Mouse (Mus musculus) adipocyte (in vitro differentiated cells): ENCODE data around the gene Meioc.
"Not testable (repeated sequence)": the region's sequence is repeated elsewhere in the genome, so short reads cannot be mapped to it uniquely, and the experiment has no call there.

Experiments used
- DNase-seq: peaks from one replicate; pipeline ENCODE4 v3.0.0-alpha.2; 2016; ENCODE audit warnings: low spot score

Meioc gene

GRCm38 (mm10) chr11:102665637-102666435 is 2.3 kb downstream of the Meioc start:
- no peak for DNase-seq

GRCm38 (mm10) chr11:102690162-102690561 is 26.6 kb downstream of the Meioc start:
- peak; percentile 76 for DNase-seq

GRCm38 (mm10) chr11:102695289-102695688 is 31.8 kb downstream of the Meioc start:
- DNase-seq = no peak

- DNase-seq = peak; percentile 79
Measured at GRCm38 (mm10) chr11:102697338-102698017, 34.0 kb downstream of the Meioc start, which contains the start of gene Ccdc43. TSS of gene Ccdc43 (minus strand) at chr11:102697782.

- no peak for DNase-seq
Measured at GRCm38 (mm10) chr11:102698018-102698476, 34.5 kb downstream of the Meioc start.

GRCm38 (mm10) chr11:102702206-102702605 is 38.7 kb downstream of the Meioc start:
- DNase-seq = not testable (repeated sequence)

- no peak for DNase-seq
Measured at GRCm38 (mm10) chr11:102712411-102712810, 48.9 kb downstream of the Meioc start.

GRCm38 (mm10) chr11:102714578-102714977 is 51.1 kb downstream of the Meioc start:
- DNase-seq = not testable (repeated sequence)

- DNase-seq = no peak
Measured at GRCm38 (mm10) chr11:102716135-102716534, 52.6 kb downstream of the Meioc start.

GRCm38 (mm10) chr11:102725574-102725973 is 62.1 kb downstream of the Meioc start:
- DNase-seq = no peak

- peak; percentile 89 for DNase-seq
Measured at GRCm38 (mm10) chr11:102728614-102729013, 65.1 kb downstream of the Meioc start.

GRCm38 (mm10) chr11:102729835-102730234 is 66.3 kb downstream of the Meioc start:
- DNase-seq = no peak

- no peak for DNase-seq
Measured at GRCm38 (mm10) chr11:102731366-102731765, 67.8 kb downstream of the Meioc start.
